Mouse (Mus musculus): ENCODE results near the gene Ccdc34.
"Not testable (repeated sequence)": the region's sequence is repeated elsewhere in the genome, so short reads cannot be mapped to it uniquely, and the experiment has no call there.

- not testable (repeated sequence) for TF ChIP-seq TAL1, GATA1 (IDR thresholded peaks at IDR 0.05; ENCODE audit: low read length)
Measured at GRCm38 (mm10) chr2:110147980-110148379, 130.4 kb downstream of the Ccdc34 start.
